Mouse (Mus musculus) gastrocnemius, adult 8-10 months (tissue): ENCODE results near the gene 1700029H14Rik. TPM values are rescaled to one million over a fixed set of nuclear protein-coding genes. Genes with fewer than 3 reads are reported as not detected.

Source experiments
- DNase-seq, 2 experiments: peaks; one replicate each; pipeline ENCODE4 v3.0.0; 2022; ENCODE audit warnings: low spot score in 2 of 2
- total RNA-seq, 4 experiments: library from RNA; stranded (reverse); gene quantifications; 2 replicates each; pipeline ENCODE4 v1.2.4; 2022

The 1700029H14Rik gene
- total RNA-seq: not detected

DNA sequence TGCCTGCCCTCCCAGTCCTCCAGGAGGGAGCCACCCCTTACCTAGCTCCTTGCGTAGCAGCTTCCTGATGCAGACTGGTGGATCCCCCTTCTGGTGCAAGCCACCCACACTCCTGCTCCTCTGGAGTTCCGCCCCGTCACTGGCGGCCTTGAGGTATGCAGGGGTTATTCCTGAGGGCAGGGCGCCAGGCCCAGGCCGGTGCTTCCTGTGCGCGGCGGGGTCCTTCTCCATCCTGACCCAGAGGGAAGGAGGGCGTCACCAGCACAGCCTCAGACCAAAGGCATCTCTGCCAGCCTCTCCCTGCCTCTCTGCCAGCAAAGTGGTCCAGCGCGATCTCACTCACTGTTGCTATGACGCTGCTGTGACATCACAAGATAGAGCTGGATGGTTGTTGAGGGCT, at the start of gene 1700029H14Rik:
Gene 1700029H14Rik (minus strand): TSS at position 344 of the 400 bp plus-strand sequence.
- DNase-seq: no peak

GRCm38 (mm10) chr8:13611702-13612101, 49.4 kb upstream of the 1700029H14Rik start:
- no peak for DNase-seq

DNA sequence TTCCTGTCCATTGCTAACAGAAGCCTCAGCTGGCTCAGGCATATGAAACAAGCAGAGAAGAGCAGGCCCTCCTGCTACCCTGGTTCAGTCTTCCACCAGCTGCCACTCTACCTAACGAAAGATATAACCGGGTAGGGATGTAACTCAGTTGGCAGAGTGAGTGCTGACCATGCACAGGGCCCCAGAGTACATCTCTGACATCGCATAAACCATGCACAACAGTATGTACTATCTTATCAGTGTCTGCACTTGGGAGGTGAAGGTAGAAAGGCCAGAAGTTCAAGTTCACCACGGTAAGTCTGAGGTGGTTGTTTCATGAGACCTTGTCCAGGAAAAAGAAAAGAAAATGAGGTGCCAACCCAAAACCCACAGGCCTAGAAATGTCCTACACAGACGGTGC, 47.7 kb upstream of the 1700029H14Rik start:
- no peak for DNase-seq

GRCm38 (mm10) chr8:13608946-13609345, 46.7 kb upstream of the 1700029H14Rik start:
- no peak for DNase-seq

DNA sequence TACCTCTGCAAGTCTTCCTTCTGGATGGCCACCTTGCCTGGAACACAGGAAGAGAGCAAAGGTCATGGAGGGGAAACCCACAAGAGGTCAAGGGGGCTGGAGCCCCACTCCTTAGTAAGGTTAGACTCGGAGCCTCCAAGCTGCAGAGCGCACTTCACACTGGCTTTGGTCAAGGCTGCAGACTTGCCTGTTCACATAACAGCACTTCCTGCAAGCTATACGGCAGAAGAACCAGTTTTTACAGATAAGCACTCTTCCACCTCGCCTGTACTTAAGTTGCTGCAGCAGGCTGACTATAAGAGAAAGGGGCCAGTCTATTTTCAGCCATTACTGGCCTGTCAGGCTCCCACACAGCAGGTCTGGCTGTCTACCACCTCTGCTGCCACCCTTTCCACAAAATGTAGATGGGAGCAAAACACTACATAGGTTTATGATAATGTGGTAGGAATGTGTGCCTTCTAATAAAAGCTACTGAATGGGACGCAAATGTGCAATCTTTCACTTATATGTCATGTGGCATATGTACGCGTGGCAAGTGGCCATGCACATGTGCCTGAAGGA, 43.7 kb upstream of the 1700029H14Rik start:
- DNase-seq: no peak

- DNase-seq: peak in 1 of 2 experiments; percentile 27
These were observed 40.4 kb upstream of the 1700029H14Rik start for GRCm38 (mm10) chr8:13602621-13603020.

DNA sequence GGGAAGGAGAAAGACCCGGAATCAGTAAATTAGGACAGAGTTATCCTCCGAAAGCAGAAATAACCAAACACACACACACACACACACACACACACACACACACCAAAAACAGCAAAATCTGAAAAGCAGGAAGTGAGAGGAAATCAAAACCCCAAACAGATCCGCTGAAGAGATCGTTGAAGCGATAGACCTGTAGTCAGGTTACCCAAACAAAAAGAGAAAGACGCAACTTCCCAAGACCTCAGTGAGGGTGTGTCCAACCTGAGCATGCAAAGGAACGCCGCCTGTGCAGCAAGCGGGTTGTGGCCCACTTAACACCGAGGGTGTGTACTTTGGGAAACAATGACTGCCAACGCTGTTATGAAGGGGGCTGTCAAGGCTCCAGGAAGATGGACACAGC, 38.9 kb upstream of the 1700029H14Rik start:
- no peak for DNase-seq

- no peak for DNase-seq
These were observed 38.5 kb upstream of the 1700029H14Rik start for GRCm38 (mm10) chr8:13600716-13601115.

DNA sequence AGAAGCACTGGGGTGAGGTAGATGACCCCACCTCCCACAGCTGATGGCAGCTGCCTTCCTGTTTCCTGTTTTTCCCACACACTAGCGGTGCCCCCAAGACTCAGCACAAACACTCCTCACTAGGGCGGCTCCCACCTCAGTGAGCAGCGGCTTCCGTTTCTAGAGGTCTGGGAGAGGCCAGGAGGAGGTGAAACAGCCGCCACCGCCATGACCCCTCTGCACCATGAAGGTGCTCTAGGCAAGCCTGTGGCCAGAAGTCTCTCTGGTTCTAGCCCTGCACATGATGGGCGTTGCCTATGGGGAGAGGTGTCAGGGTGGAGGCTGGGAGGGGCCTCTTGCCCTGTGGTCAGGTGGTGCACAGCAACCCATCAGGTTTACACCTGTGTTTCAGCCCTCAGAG, 37.9 kb upstream of the 1700029H14Rik start:
- DNase-seq: no peak

DNA sequence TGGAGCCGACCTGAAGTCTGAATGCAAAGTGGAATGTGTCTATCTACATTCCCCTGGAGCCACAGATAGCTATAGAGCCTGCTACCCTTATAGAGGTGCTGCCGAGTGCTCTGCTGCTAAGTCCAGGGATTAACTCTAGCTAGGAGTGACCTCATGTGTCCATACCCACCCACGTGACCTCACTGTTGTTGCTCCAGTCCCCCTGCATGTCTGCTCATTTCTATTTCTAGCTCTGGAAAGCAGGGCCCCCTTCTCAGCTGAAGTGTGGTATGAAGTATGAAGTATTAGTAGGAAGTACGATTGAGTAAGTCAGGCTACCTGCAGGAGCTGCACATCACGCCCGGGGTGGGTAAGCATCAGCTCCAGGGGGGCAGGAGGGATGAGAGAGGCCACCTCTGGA, 35.5 kb upstream of the 1700029H14Rik start:
- DNase-seq: no peak

- DNase-seq: no peak
These were observed 33.6 kb upstream of the 1700029H14Rik start for GRCm38 (mm10) chr8:13595861-13596260.

DNA sequence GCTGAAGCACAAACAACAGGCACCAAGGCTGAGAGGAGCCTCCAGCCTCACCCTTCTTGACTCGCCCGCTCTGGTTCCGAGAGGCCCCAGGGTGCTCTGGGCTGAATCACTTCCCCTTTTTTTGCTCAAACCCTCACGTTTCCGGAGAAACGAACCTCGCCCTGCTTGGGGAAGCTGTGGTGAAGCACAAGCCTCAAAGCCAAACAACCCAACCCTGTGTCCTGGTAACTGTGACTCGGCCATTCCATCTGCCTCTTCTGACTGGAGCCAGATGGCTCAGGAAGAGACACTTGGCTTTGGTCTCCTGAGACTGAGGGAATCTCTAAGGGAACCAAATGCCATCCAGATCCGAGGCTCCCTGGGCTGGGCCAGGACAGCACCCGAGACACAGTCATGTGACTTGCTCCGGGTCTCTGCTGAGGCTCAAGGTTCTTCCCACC, 32.6 kb upstream of the 1700029H14Rik start:
- peak; percentile 21 to 23 for DNase-seq

GRCm38 (mm10) chr8:13593340-13593739, 31.1 kb upstream of the 1700029H14Rik start:
- no peak for DNase-seq

DNA sequence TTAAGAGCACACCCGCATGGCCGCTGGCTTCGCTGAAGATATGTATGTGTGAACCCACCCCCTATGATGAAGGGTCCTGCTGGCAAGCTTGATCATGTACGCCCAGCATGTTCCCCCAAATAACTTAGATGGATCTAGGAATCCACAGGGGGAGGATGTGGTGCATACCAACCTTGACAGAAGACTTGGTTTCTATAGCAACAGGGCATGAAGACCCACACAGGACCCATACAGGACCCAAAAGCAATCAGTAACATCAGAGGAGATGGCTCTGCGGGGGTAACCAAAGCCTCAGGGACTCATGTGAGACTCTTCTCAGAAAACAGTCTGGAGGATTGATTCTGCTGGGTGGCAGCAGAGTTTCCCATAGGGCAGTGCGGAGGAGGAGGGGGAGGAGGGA, 29.0 kb upstream of the 1700029H14Rik start:
- no peak for DNase-seq

- no peak for DNase-seq
These were observed 26.8 kb upstream of the 1700029H14Rik start for GRCm38 (mm10) chr8:13589071-13589470.

- DNase-seq: no peak
These were observed 22.4 kb upstream of the 1700029H14Rik start for GRCm38 (mm10) chr8:13584652-13585051.

GRCm38 (mm10) chr8:13577869-13578268, 15.6 kb upstream of the 1700029H14Rik start:
- DNase-seq: no peak

GRCm38 (mm10) chr8:13571999-13572398, 9.7 kb upstream of the 1700029H14Rik start:
- no peak for DNase-seq

DNA sequence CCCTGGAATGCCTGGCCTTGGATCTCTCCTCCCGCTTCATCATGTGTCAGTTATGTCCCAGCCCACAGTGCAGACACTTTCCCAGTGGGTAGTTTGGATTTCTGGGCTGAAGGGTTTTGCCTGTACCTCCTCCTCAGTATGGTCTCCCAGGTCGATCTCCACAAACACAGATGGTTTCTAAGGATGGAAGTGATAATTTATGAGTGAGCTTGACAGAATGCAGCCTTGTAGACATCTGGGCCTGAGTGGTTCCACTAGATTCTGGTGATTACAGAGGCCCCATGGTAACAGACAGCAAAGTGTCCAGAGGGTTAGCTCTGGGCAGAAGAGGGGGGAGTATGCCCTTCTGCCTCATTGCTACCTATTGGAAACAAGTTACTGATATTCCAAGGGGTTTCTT, 4.7 kb downstream of the 1700029H14Rik start:
- DNase-seq: no peak

DNA sequence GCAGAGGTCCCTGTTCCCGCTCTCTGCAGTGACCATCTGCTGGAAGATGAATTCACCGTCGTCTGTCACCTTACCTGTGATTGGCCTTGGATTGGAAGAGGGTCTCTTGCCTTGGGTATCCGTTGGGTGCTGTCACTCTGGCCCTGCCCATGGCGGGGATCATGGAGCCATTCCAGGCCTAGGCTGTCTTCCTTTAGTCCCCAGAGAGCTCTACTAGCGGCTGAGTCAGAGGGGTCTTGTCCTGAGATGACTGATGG, 10.8 kb downstream of the 1700029H14Rik start:
- DNase-seq: no peak

DNA sequence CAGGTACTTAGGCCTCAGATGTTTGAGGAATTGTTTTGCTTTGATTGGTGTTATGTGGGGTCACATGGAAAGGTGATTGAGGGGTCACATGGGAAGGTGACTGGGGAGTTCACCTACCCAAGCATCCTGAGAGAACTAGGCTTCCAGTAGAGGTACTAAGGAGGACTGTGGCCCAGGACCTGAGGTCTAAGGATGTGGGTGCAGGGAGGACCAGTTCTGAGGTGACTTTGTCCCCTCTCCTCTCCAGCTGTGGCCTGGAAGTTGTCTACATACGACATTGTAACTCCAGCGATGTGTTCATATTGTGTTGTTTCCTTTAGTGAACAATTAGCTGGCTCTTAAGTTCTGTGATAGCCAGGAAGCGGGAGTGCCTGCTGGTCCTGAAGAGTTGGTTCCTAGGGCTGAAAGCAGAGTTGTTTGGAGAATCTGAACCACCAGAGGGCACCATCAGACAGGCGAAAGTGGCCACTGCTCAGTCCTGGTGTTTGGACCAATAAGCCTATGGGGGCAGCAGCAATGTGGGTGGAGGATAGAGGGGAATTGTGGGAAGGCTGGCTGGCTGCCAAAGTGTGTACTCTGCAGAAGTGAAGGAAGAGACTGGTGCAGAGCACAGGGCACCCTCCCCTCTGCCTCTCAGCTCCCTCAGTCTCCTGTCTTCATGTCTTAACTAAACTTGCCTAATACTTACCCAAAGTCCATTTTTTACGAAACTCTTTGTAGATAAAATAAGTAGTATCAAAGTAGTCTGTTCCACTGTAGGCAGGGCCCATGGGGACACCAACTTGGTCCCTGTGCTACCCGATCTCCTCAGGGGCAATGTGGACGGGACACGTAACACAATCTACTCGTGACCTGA, 11.3 kb downstream of the 1700029H14Rik start:
- peak; percentile 82 to 83 for DNase-seq

- peak; percentile 52 to 61 for DNase-seq
These were observed 13.4 kb downstream of the 1700029H14Rik start for GRCm38 (mm10) chr8:13548831-13549230.

GRCm38 (mm10) chr8:13548235-13548634, 14.0 kb downstream of the 1700029H14Rik start:
- DNase-seq: peak in 1 of 2 experiments; percentile 26
